Mouse (Mus musculus): ENCODE results near the gene Rasal2. TPM values are rescaled to one million over a fixed set of nuclear protein-coding genes. Genes with fewer than 3 reads are reported as not detected.
"Not testable (repeated sequence)": the region's sequence is repeated elsewhere in the genome, so short reads cannot be mapped to it uniquely, and the experiment has no call there.

The Rasal2 gene
- total RNA-seq, 4 experiments from 2014 or later, result 75.9 to 93.0 (median 84.7) TPM

DNA sequence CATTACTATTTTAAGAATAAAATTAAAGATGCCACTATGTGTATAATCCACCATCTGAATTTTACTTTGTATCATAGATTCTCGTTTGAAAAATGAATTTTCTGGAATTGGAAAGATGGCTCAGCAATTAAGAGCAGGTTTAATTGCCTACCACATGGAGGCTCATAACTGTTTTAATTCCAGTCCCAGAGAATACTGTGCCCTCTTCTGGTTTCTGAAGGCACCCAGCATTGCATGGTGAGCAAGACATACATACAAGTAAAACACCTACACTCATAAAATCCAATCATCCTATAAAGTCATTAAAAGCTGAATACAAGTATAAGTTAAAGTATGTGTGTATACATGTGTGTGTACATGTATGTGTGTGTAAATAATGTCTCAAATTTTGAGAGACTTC lies 165.6 kb downstream of the Rasal2 start:
- DNase-seq (ENCODE audit: low spot score in 2 of 2), result no peak

GRCm38 (mm10) chr1:157244453-157244790 lies 168.0 kb downstream of the Rasal2 start:
- no peak for DNase-seq (ENCODE audit: low spot score in 2 of 2)

GRCm38 (mm10) chr1:157243576-157244452 lies 168.6 kb downstream of the Rasal2 start:
- DNase-seq (ENCODE audit: low spot score in 2 of 2), result peak in 1 of 2 experiments; percentile 31

- DNase-seq (ENCODE audit: low spot score in 2 of 2), result no peak
These were observed 172.7 kb downstream of the Rasal2 start for GRCm38 (mm10) chr1:157239687-157240086.

GRCm38 (mm10) chr1:157236650-157237344 lies 175.6 kb downstream of the Rasal2 start:
- not testable (repeated sequence) for DNase-seq (ENCODE audit: low spot score in 2 of 2)

DNA sequence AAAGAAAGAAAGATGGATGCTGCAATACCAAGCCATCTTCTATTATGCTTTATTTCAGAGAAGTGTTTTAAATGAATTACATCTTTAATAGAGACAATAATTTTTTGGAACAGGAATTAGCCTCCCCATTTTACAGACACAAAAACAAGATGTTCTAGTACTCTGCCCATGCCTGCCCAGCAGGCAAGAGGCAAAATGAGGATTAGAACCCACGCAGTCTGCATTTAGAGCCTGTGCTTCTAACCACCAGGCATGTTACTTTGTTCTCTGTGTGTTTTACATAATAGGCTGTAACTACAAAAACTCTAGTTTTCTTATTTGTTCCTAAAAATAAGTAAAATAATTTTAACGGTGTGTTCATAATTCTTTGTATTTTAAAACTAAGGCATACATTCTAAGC lies 178.9 kb downstream of the Rasal2 start:
- peak in 1 of 2 experiments; percentile 39 for DNase-seq (ENCODE audit: low spot score in 2 of 2)

- DNase-seq (ENCODE audit: low spot score in 2 of 2), result no peak
These were observed 180.0 kb downstream of the Rasal2 start for GRCm38 (mm10) chr1:157232372-157232771.

- DNase-seq (ENCODE audit: low spot score in 2 of 2), result peak; percentile 40 to 44
These were observed 181.4 kb downstream of the Rasal2 start for GRCm38 (mm10) chr1:157231016-157231415.

DNA sequence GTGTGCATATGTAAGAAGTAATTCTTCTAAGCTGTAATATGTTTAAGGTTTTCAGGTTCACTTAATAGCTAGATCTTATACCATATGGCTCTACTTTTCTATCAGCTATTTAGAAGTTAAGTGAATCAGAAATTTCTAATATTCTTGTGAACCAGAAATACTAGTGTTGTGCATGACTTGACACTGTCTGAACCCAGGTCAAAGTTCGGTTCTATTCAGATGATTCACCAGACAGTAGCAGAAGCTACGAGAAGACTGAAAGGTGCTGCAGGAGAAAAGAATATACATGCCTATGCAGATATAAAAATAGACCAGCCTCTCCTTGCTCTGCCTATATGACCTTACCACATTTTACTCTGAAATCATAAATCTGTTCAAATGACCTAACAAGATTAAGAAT lies 182.0 kb downstream of the Rasal2 start:
- DNase-seq (ENCODE audit: low spot score in 2 of 2), result no peak

- DNase-seq (ENCODE audit: low spot score in 2 of 2), result no peak
These were observed 187.4 kb downstream of the Rasal2 start for GRCm38 (mm10) chr1:157225013-157225412.

DNA sequence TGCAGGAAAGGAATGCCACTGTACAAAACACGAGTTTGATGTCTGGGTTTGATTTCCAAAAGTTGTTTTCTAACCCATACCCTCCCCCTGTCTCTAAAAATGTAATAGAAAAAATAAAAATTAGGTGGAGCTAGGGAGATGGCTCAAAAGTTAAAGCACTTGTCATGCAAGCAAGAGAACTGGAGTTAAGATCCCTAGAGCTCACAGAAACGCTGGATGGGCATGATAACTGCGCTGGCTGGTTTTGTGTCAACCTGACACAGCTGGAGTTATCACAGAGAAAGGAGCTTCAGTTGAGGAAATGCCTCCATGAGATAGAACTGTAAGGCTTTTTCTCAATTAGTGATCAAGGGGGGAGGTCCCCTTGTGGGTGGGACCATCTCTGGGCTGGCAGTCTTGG lies 191.5 kb downstream of the Rasal2 start:
- no peak for DNase-seq (ENCODE audit: low spot score in 2 of 2)

- DNase-seq (ENCODE audit: low spot score in 2 of 2), result no peak
These were observed 191.9 kb downstream of the Rasal2 start for GRCm38 (mm10) chr1:157220466-157220865.

GRCm38 (mm10) chr1:157208754-157209153 lies 203.6 kb downstream of the Rasal2 start:
- no peak for DNase-seq (ENCODE audit: low spot score in 2 of 2)

DNA sequence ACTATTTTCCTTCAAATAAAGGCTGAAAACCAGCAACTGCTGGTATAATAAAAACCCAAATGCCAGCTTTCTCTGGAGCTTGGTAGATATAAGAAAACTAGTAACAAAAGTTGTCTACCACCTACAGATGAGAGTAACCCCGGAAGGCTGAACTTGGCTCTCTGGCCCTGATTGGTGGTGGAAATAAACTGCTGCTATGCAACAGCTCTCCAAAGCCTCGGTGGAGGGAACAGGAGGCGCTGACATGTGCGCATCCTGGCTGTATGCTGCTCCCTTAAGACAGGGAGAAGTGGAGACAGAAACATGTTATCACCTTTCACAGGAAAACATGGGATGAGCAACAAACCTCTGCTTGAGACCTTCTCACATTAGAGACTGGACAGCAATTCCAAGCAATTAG lies 206.7 kb downstream of the Rasal2 start:
- DNase-seq (ENCODE audit: low spot score in 2 of 2), result no peak

- peak in 1 of 2 experiments; percentile 40 for DNase-seq (ENCODE audit: low spot score in 2 of 2)
These were observed 229.4 kb downstream of the Rasal2 start for GRCm38 (mm10) chr1:157183043-157183442.

GRCm38 (mm10) chr1:157182431-157182830 lies 230.0 kb downstream of the Rasal2 start:
- no peak for DNase-seq (ENCODE audit: low spot score in 2 of 2)

- DNase-seq (ENCODE audit: low spot score in 2 of 2), result no peak
These were observed 231.3 kb downstream of the Rasal2 start for GRCm38 (mm10) chr1:157181081-157181480.

DNA sequence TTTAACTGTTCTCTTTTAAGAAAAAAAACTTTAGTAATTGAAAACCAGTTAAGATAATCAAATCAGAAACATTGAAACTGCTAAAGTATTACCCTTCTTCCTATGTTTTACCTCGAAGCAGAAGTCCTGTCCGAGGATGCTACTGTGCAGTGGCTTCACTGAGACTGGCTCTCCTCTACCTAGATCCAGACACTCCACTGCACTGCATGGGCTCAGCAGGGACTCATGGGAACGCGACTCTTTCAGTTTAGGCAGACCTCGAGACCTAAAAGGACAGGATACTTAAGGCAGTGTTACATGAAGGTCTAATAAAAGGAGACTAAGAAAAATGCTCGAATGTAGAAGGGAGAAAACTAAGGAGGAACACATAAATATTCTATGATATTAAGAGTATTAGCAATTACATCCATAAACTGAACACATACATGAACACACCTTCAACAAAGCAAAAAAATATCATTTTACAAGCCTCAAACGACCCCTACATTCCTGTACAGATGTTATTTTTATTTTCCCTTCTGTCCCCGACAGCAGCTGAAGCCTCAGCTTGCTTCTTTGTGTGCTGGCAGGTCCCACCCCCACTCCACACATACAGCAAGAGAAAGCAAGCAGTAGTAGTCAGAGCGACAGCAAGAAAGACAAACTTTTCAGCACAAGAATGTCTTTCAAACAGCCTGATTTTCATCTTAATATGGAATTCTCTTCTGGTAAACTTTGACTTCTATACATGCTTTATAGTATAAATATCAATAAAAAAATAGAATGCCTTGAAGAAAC lies 233.2 kb downstream of the Rasal2 start:
- DNase-seq (ENCODE audit: low spot score in 2 of 2), result no peak

DNA sequence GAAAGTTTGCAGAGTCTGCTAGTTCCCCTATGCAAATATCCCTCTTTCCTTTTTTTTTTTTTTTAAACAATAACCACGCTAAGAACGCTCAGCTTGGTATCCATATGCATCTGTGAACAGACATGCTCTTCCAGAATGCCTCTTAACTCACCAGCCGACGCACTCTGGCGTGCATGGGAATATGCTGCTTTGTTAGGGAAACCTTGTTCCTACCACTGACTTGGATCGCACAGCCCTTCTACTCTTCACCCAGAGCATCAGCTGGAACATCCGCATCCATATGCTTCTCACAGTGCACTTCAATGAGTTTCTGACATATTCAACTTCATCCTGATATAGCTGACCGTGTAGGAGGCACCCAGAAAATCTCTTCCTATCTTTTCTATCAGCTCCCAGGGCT lies 243.1 kb downstream of the Rasal2 start:
- DNase-seq (ENCODE audit: low spot score in 2 of 2), result peak in 1 of 2 experiments; percentile 44

GRCm38 (mm10) chr1:157168891-157169290 lies 243.5 kb downstream of the Rasal2 start:
- peak; percentile 40 to 51 for DNase-seq (ENCODE audit: low spot score in 2 of 2)

DNA sequence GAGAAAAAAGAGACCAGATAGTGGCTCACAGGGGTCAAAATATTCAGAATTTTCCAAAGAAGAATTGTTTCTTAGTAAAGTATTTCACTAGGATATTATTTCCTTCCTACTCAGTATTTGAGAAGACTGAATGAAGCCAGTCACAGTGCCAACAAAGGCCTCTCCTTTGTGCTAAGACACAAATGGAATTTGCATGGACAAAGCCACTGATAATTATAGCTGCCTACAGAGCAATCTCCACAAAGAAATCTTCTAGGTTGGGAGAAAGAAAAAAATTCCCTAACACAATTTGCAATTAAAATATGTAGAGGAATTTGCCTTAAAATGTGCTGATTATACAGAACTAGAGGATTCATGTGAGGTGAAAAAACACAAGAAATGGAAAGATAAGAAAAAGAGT lies 258.6 kb downstream of the Rasal2 start:
- DNase-seq (ENCODE audit: low spot score in 2 of 2), result no peak

GRCm38 (mm10) chr1:157150107-157150506 lies 262.3 kb downstream of the Rasal2 start:
- DNase-seq (ENCODE audit: low spot score in 2 of 2), result no peak
